Mouse (Mus musculus): ENCODE results near the gene Neb. TPM values are rescaled to one million over a fixed set of nuclear protein-coding genes. Genes with fewer than 3 reads are reported as not detected.

Neb gene
- polyA plus RNA-seq, 1 experiment from 2014 or later = 4.2 TPM

DNA sequence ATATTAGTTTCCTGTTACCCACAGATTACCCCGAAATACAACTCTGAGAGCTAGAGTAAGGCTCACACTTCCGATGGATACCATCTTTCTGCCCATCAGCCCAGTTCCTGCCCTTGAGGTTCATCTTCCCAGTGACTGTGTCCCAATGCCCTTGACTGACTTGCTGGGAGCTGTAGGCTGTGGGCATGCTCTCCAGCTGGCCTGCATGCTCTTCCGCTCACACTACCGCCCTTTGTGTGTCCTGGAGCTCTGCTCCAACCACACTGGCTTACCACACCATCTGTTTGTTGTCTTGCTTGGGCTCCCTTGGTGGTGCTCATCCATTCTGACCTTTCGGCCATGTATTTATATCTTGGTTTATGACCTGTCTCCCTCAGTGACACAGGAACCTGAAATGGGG, 10.6 kb downstream of the Neb start:
- Histone ChIP-seq H3K4me3 (ENCODE audit: low read depth, low read length) (no peak overlapping the region), H3K9ac (ENCODE audit: low read depth, low read length) (no peak overlapping the region), H3K4me2 (replicated peaks; ENCODE audit: low read depth, low read length) (no peak overlapping the region), H3K9me3 (ENCODE audit: control insufficient read depth, low read length) (no peaks in the 10 kb centered on the region), H3K27me3 (ENCODE audit: control insufficient read depth, insufficient read depth, low read length) (no peaks in the 10 kb centered on the region), H3K4me1 (replicated peaks; ENCODE audit: control insufficient read depth, insufficient read depth, low read length) (no peaks in the 10 kb centered on the region), H3K27ac (ENCODE audit: low read depth, low read length) (no peak overlapping the region), H3K36me3 (ENCODE audit: control insufficient read depth, insufficient read depth, low read length) (no peaks in the 10 kb centered on the region)
- 89% methylated on average over 5 of the region's 5 CpGs for WGBS
- no peak for DNase-seq (ENCODE audit: low spot score)
- ATAC-seq (ENCODE audit: low FRiP score) = no peak

GRCm38 (mm10) chr2:52367248-52367647, 11.0 kb downstream of the Neb start:
- no peaks in the 10 kb centered on the region for H3K9me3 ChIP-seq (ENCODE audit: control insufficient read depth, low read length)
- no peak overlapping the region for H3K9ac ChIP-seq (ENCODE audit: low read depth, low read length)
- H3K27ac ChIP-seq (ENCODE audit: low read depth, low read length) = no peak overlapping the region
- no peak for ATAC-seq (ENCODE audit: low FRiP score)
- WGBS = 81% methylated on average over 13 of the region's 13 CpGs
- H3K27me3 ChIP-seq (ENCODE audit: control insufficient read depth, insufficient read depth, low read length) = no peaks in the 10 kb centered on the region
- H3K4me3 ChIP-seq (ENCODE audit: low read depth, low read length) = no peak overlapping the region
- no peaks in the 10 kb centered on the region for H3K36me3 ChIP-seq (ENCODE audit: control insufficient read depth, insufficient read depth, low read length)
- H3K4me2 ChIP-seq (replicated peaks; ENCODE audit: low read depth, low read length) = no peak overlapping the region
- no peak for DNase-seq (ENCODE audit: low spot score)
- H3K4me1 ChIP-seq (replicated peaks; ENCODE audit: control insufficient read depth, insufficient read depth, low read length) = no peaks in the 10 kb centered on the region

- H3K4me3 ChIP-seq (ENCODE audit: low read depth, low read length) = no peak overlapping the region
- no peak overlapping the region for H3K9ac ChIP-seq (ENCODE audit: low read depth, low read length)
- H3K36me3 ChIP-seq (ENCODE audit: control insufficient read depth, insufficient read depth, low read length) = no peaks in the 10 kb centered on the region
- H3K27ac ChIP-seq (ENCODE audit: low read depth, low read length) = no peak overlapping the region
- H3K9me3 ChIP-seq (ENCODE audit: control insufficient read depth, low read length) = no peaks in the 10 kb centered on the region
- no peaks in the 10 kb centered on the region for H3K4me1 ChIP-seq (replicated peaks; ENCODE audit: control insufficient read depth, insufficient read depth, low read length)
- DNase-seq (ENCODE audit: low spot score) (no peak), ATAC-seq (ENCODE audit: low FRiP score) (no peak)
- H3K27me3 ChIP-seq (ENCODE audit: control insufficient read depth, insufficient read depth, low read length) = no peaks in the 10 kb centered on the region
- WGBS = 89% methylated on average over 9 of the region's 9 CpGs
- no peak overlapping the region for H3K4me2 ChIP-seq (replicated peaks; ENCODE audit: low read depth, low read length)
These were observed 17.2 kb downstream of the Neb start for GRCm38 (mm10) chr2:52361086-52361485.

DNA sequence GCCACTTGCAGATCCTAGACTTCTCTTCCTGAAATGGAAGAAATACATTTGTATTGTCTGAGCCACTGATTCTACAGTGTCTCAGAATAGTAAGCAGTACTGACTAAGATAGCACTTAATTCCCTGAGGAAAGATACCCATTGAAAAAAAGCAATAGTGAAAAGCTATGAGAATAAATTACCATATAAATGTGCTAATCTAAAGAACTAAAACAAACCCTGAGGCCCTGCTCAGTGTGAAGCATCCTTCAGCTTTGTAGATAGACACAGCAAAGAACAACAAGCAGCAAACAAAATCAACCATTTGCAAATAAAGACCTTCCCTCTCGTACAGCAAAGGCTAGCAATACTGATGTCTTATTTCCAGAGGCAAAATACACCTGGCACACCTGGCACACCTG, 18.6 kb downstream of the Neb start:
- H3K27me3 ChIP-seq (ENCODE audit: control insufficient read depth, insufficient read depth, low read length) = no peaks in the 10 kb centered on the region
- DNase-seq (ENCODE audit: low spot score) = no peak
- no peak for ATAC-seq (ENCODE audit: low FRiP score)
- WGBS = 65% methylated on average over 1 of the region's 1 CpGs
- no peak overlapping the region for H3K4me2 ChIP-seq (replicated peaks; ENCODE audit: low read depth, low read length)
- no peaks in the 10 kb centered on the region for H3K4me1 ChIP-seq (replicated peaks; ENCODE audit: control insufficient read depth, insufficient read depth, low read length)
- no peak overlapping the region for H3K9ac ChIP-seq (ENCODE audit: low read depth, low read length)
- H3K27ac ChIP-seq (ENCODE audit: low read depth, low read length) = no peak overlapping the region
- no peak overlapping the region for H3K4me3 ChIP-seq (ENCODE audit: low read depth, low read length)
- no peaks in the 10 kb centered on the region for H3K9me3 ChIP-seq (ENCODE audit: control insufficient read depth, low read length)
- no peaks in the 10 kb centered on the region for H3K36me3 ChIP-seq (ENCODE audit: control insufficient read depth, insufficient read depth, low read length)

- Histone ChIP-seq H3K9ac (ENCODE audit: low read depth, low read length) (no peak overlapping the region), H3K4me1 (replicated peaks; ENCODE audit: control insufficient read depth, insufficient read depth, low read length) (no peaks in the 10 kb centered on the region), H3K9me3 (ENCODE audit: control insufficient read depth, low read length) (no peaks in the 10 kb centered on the region), H3K27me3 (ENCODE audit: control insufficient read depth, insufficient read depth, low read length) (no peaks in the 10 kb centered on the region), H3K4me3 (ENCODE audit: low read depth, low read length) (no peak overlapping the region), H3K27ac (ENCODE audit: low read depth, low read length) (no peak overlapping the region), H3K36me3 (ENCODE audit: control insufficient read depth, insufficient read depth, low read length) (no peaks in the 10 kb centered on the region), H3K4me2 (replicated peaks; ENCODE audit: low read depth, low read length) (no peak overlapping the region)
- DNase-seq (ENCODE audit: low spot score) (no peak), ATAC-seq (ENCODE audit: low FRiP score) (no peak)
- whole genome bisulfite sequencing = 83% methylated on average over 5 of the region's 5 CpGs
These were observed 20.1 kb downstream of the Neb start for GRCm38 (mm10) chr2:52358156-52358555.

- Histone ChIP-seq H3K36me3 (ENCODE audit: control insufficient read depth, insufficient read depth, low read length) (no peaks in the 10 kb centered on the region), H3K4me3 (ENCODE audit: low read depth, low read length) (no peak overlapping the region), H3K27me3 (ENCODE audit: control insufficient read depth, insufficient read depth, low read length) (no peaks in the 10 kb centered on the region), H3K9me3 (ENCODE audit: control insufficient read depth, low read length) (no peaks in the 10 kb centered on the region), H3K4me1 (replicated peaks; ENCODE audit: control insufficient read depth, insufficient read depth, low read length) (no peaks in the 10 kb centered on the region), H3K9ac (ENCODE audit: low read depth, low read length) (no peak overlapping the region), H3K4me2 (replicated peaks; ENCODE audit: low read depth, low read length) (no peak overlapping the region), H3K27ac (ENCODE audit: low read depth, low read length) (no peak overlapping the region)
- WGBS = 92% methylated on average over 1 of the region's 1 CpGs
- ATAC-seq (ENCODE audit: low FRiP score) = no peak
- no peak for DNase-seq (ENCODE audit: low spot score)
These were observed 27.2 kb downstream of the Neb start for GRCm38 (mm10) chr2:52351029-52351428.

DNA sequence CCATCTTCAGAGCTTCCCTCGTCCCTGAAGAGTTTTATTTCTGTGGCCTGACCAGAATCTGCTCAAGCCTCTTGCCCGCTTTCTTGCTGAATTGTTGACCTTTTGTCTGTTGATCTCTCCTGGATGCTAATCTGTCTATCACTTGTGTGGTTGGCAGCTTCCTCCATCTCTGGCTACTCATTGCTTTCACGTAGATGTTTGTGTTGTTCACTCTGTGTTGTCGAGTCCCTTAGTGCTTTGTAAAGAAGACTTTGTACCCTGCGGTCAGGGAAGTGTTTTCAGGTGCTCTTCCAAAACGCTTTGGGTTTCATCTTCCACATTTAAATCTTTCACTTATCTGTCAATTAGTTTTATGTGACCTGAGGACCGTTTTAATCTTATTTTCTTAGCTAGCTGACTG, 37.3 kb downstream of the Neb start:
- H3K4me3 ChIP-seq (ENCODE audit: low read depth, low read length) = no peak overlapping the region
- H3K36me3 ChIP-seq (ENCODE audit: control insufficient read depth, insufficient read depth, low read length) = no peaks in the 10 kb centered on the region
- H3K4me2 ChIP-seq (replicated peaks; ENCODE audit: low read depth, low read length) = no peak overlapping the region
- H3K27ac ChIP-seq (ENCODE audit: low read depth, low read length) = no peak overlapping the region
- no peaks in the 10 kb centered on the region for H3K4me1 ChIP-seq (replicated peaks; ENCODE audit: control insufficient read depth, insufficient read depth, low read length)
- no peak for DNase-seq (ENCODE audit: low spot score)
- WGBS = 82% methylated on average over 7 of the region's 7 CpGs
- H3K27me3 ChIP-seq (ENCODE audit: control insufficient read depth, insufficient read depth, low read length) = no peaks in the 10 kb centered on the region
- no peak overlapping the region for H3K9ac ChIP-seq (ENCODE audit: low read depth, low read length)
- ATAC-seq (ENCODE audit: low FRiP score) = no peak
- H3K9me3 ChIP-seq (ENCODE audit: control insufficient read depth, low read length) = no peaks in the 10 kb centered on the region

- DNase-seq (ENCODE audit: low spot score) (no peak), ATAC-seq (ENCODE audit: low FRiP score) (no peak)
- no peak overlapping the region for H3K27ac ChIP-seq (ENCODE audit: low read depth, low read length)
- no peaks in the 10 kb centered on the region for H3K27me3 ChIP-seq (ENCODE audit: control insufficient read depth, insufficient read depth, low read length)
- H3K4me1 ChIP-seq (replicated peaks; ENCODE audit: control insufficient read depth, insufficient read depth, low read length) = no peaks in the 10 kb centered on the region
- no peaks in the 10 kb centered on the region for H3K9me3 ChIP-seq (ENCODE audit: control insufficient read depth, low read length)
- H3K4me3 ChIP-seq (ENCODE audit: low read depth, low read length) = no peak overlapping the region
- H3K4me2 ChIP-seq (replicated peaks; ENCODE audit: low read depth, low read length) = no peak overlapping the region
- no peak overlapping the region for H3K9ac ChIP-seq (ENCODE audit: low read depth, low read length)
- WGBS = 83% methylated on average over 13 of the region's 13 CpGs
- no peaks in the 10 kb centered on the region for H3K36me3 ChIP-seq (ENCODE audit: control insufficient read depth, insufficient read depth, low read length)
These were observed 42.7 kb downstream of the Neb start for GRCm38 (mm10) chr2:52335556-52335955.

DNA sequence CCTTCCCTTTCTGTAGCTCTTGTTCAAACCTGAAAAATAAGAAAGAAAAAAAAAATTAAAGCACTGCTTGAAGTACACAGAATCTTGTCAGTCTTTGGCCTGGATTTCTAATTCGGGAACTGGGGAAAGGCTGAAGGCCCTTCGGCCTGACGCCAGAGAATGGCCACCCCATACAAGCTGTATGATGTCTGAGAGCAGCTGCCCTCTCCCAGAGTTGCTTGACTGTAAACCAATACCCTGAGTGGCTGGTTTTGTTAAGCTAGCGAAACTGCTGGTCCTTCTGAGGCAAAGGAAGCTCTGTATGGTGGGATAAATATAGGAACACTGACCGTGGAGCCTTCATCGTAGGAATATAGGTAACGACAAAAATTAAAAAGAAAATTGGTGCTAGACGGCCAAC, 43.2 kb downstream of the Neb start:
- Histone ChIP-seq H3K4me2 (replicated peaks; ENCODE audit: low read depth, low read length) (no peak overlapping the region), H3K36me3 (ENCODE audit: control insufficient read depth, insufficient read depth, low read length) (no peaks in the 10 kb centered on the region), H3K4me1 (replicated peaks; ENCODE audit: control insufficient read depth, insufficient read depth, low read length) (no peaks in the 10 kb centered on the region), H3K9me3 (ENCODE audit: control insufficient read depth, low read length) (no peaks in the 10 kb centered on the region), H3K4me3 (ENCODE audit: low read depth, low read length) (no peak overlapping the region), H3K9ac (ENCODE audit: low read depth, low read length) (no peak overlapping the region), H3K27me3 (ENCODE audit: control insufficient read depth, insufficient read depth, low read length) (no peaks in the 10 kb centered on the region), H3K27ac (ENCODE audit: low read depth, low read length) (no peak overlapping the region)
- no peak for ATAC-seq (ENCODE audit: low FRiP score)
- 89% methylated on average over 8 of the region's 8 CpGs for WGBS
- DNase-seq (ENCODE audit: low spot score) = no peak
